Mouse (Mus musculus) embryonic fibroblast, embryonic 13.5 days (primary cell): ENCODE measurements around the gene A1bg.

Source experiments
- CTCF ChIP-seq: IDR thresholded peaks from 2 replicates; pipeline ENCODE4 v1.5.1; 2011; ENCODE audit warnings: mild to moderate bottlenecking, control low read depth, low read length, moderate library complexity, borderline replicate concordance; ENCODE audit not compliant: insufficient read depth
- POLR2A ChIP-seq: IDR thresholded peaks from 2 replicates; pipeline ENCODE4 v1.6.1; 2011; ENCODE audit warnings: low read depth, mild to moderate bottlenecking, control low read depth, low read length, moderate library complexity

DNA sequence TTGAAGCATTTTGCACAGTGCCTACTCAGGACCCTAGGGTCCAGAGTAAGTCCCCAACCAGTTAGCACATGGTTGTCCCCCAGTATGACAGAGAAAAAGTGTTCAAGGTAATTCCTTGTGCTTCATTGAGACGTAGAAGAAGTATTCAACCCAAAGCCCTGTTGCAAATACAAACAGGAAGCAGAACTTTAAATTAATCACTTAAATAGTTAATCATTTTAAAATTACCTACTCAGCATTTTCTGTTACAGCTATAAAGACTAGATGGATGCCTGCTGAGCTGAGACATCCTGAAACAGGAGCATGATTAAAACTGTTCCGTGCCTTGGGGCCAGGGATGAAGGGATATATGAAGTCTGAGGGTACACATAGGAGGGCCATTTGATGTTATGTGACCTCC is 26.8 kb downstream of the A1bg start:
- no peak for TF ChIP-seq CTCF
- TF ChIP-seq POLR2A: no peak
